Mouse (Mus musculus) erythroid progenitor cell, adult 5-6 weeks (primary cell): ENCODE results near the gene Flvcr2. TPM values are rescaled to one million over a fixed set of nuclear protein-coding genes. Genes with fewer than 3 reads are reported as not detected.

Experiments used
- ATAC-seq: replicated peaks from 2 replicates; pipeline ENCODE4 v1.8.0; 2016; ENCODE audit warnings: moderate number of reproducible peaks, mild to moderate bottlenecking, moderate TSS enrichment, inconsistent platforms; ENCODE audit not compliant: poor library complexity, low FRiP score, severe bottlenecking
- total RNA-seq, 2 experiments: library from RNA; stranded (forward) in 1 of 2; stranded (reverse) in 1 of 2; fragments of 150-400 nt in 1 of 2; fragments of 186-747, 209-891 nt in 1 of 2; gene quantifications; 2 replicates each; pipeline versions ENCODE4 v1.2.3 to v1.2.4; 2015 to 2017; ENCODE audit warnings: low replicate concordance in 2 of 2

The Flvcr2 gene
- total RNA-seq, 2 experiments from 2014 or later, result not detected

- peak; percentile 63 for ATAC-seq
Observed at GRCm38 (mm10) chr12:85729022-85729944, 17.1 kb upstream of the Flvcr2 start.

DNA sequence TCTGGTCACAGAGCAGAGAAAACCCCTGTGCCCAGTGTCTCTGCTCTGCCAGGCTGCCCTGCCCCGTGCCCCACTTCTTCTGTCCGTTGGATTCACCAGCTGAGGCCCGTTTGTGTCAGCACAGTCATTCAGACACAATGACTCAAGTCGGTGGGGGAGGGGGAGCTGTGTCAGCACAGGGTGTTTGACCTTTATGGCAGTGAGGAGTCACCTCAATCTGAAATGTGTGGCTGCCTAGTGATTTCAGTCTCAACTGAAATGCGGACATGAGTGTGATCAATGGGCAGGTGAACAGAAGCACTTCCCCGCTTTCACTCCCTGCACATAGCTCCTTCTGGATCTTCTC is 16.4 kb upstream of the Flvcr2 start:
- no peak for ATAC-seq

- ATAC-seq, result no peak
Observed at GRCm38 (mm10) chr12:85736203-85736602, 10.1 kb upstream of the Flvcr2 start.

GRCm38 (mm10) chr12:85736960-85737359 is 9.4 kb upstream of the Flvcr2 start:
- no peak for ATAC-seq

GRCm38 (mm10) chr12:85746696-85747219 is 419 bp downstream of the Flvcr2 start:
- no peak for ATAC-seq

DNA sequence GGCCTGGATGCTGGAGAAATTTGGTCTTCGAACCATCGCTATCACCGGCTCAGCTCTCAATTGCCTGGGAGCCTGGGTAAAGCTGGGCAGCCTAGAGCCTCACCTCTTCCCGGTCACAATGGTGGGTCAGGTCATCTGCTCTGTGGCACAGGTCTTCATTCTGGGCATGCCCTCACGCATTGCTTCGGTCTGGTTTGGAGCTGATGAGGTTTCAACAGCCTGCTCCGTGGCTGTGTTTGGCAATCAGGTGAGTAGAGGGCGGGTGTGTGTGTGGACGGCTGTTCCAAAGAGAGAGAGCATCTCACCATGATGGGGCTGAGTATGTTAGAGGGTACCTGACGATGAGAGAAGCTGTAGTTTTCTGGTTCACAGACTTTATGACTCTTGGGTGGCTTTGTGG is 1.0 kb downstream of the Flvcr2 start:
- no peak for ATAC-seq

- no peak for ATAC-seq
Observed at GRCm38 (mm10) chr12:85749861-85750260, 3.5 kb downstream of the Flvcr2 start.

- ATAC-seq, result no peak
Observed at GRCm38 (mm10) chr12:85752116-85752515, 5.8 kb downstream of the Flvcr2 start.

DNA sequence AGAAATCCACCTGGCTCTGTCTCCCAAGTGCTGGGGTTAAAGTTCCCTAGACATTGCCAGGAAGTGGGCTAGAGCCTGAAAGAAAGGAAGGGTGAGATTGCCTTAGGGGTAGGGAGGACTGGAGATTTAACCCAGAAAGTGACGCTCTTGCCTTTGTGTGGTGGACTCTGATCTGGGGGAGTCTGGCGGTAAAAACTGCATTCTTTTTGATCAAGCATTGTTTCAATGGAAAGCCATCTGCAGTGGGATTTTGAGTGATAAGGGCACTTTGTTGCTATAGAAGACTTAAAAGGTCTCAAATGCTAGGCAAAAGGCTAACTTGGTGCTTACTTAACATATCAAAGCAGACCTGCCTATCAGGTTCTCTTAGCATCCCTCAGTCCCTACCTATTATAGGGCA is 6.9 kb downstream of the Flvcr2 start:
- ATAC-seq, result no peak

DNA sequence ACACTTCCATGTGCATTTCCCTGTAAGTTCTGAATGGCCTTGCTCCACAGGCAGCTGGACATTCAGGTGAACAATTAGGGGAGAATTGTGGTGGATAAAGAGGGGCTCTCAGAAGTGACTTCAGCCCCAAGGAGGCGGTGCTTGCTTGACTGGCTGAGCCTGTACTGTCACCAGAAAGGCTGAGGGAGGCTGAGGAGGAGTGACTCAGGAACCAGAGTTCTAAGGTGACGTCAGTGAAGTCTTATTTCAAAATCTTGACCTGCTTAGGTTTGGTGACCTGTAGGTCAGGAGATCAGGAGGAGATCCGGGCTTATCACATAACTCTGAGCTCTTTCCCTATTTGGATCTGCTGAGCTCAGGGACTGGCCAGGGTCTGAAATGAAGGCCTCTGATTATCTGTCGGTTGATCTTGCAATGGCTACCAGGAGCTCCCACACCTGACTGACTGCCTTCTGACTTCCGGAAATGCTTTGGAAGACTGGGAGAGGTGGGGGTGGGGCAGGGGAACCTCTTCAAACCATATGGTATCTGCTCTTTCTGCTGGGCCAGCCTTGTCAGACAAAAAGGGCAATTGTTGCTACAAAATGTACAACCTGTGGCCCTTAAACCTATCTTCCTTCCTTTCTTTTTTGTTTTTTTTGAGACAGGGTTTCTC is 8.4 kb downstream of the Flvcr2 start:
- ATAC-seq, result no peak

- ATAC-seq, result no peak
Observed at GRCm38 (mm10) chr12:85756455-85756854, 10.1 kb downstream of the Flvcr2 start.

DNA sequence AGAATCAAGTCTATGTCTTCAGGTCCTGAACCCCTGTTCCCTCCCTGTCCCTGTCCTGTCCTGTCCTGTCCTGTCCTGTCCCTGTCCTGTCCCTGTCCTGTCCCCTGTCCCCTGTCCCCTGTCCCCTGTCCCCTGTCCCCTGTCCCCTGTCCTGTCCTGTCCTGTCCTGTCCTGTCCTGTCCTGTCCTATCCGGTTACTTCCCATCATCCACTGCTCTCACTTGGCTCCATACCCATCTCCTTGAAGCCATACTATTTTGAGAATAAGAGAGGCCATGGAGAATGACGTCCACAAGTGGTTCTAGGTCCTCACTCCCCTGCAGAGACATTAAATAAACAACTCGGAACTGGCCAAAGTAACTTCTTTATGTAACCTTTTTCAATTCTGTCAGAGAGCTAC is 10.7 kb downstream of the Flvcr2 start:
- ATAC-seq, result no peak

GRCm38 (mm10) chr12:85758741-85759140 is 12.4 kb downstream of the Flvcr2 start:
- ATAC-seq, result no peak

DNA sequence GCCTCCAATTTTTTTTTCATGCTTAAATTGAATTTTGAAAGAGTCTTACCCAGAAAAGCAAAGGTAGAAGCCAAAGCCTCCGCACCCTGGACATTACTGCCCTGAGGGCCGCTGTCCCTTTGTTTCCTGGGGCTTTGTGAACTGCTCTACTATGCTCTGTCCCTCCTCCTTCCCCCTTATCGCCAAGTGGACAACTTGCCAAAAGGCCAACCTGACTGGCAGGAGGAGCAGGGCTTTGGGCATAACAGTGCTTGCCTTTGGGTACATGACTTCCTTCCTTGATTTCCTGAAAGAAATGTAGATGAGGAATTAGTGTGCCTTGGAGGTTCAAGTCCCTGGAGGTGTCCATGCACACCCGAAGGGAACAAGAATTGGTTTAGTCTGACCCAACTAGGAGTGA is 15.1 kb downstream of the Flvcr2 start:
- no peak for ATAC-seq

- ATAC-seq, result no peak
Observed at GRCm38 (mm10) chr12:85764686-85765085, 18.3 kb downstream of the Flvcr2 start.

GRCm38 (mm10) chr12:85766287-85766686 is 19.9 kb downstream of the Flvcr2 start:
- no peak for ATAC-seq

DNA sequence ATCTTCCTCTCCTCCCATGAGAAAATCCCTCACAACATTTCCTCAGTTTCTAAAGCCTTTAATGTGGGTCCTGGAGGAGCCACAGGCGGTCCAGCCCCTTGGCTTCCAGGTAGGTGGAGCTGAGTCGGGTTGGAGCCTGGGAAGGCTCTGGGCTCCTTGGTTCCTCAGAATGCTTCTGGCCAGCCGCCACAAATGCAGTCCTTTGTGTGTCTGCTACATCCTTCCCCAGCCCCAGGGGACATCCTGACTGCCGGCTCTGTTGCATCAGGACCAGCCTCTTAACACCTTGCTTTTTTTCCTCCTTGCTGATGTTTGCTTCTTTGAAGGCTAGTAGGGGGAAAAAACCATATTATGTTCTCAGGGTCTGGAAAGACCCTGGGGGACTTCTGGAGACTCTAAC is 21.4 kb downstream of the Flvcr2 start:
- no peak for ATAC-seq

DNA sequence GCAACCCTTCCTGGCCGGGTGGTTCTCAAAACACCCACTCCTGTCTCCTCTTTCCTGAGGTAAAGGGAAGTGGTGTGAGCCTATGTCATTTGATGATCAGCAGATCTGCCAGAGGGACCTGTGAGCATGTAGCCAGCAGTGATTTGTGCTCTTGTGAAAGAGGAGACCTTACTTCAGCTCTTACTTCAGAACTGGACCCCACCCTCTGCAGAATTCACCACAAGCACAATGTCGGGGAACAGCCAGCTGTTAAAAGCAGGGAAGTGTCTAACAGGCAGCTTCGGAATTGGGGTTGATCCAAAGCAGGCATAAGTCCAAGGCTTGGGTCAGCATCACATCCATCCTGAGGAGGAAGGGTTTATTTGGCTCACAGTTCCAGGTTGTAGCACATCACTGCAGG is 25.0 kb downstream of the Flvcr2 start:
- ATAC-seq, result no peak

DNA sequence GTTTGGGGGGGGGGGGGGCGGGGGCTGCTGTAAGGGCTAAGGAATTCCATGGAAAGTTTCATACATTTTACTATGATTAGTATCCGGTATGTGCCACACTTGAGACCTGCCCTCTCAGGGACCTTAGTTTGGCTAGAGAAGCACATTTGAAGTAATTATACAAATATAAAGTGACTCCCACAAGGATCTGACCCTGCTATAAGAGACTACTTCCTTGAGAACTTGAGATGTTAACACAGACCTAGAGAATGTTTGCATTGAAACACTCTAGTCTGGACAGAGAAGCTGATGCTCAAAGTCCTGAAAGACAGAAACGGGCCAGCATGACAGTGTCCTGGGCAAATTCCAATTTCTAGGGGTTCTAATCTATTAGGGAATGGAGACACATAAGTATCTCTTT is 32.6 kb downstream of the Flvcr2 start:
- ATAC-seq, result no peak

GRCm38 (mm10) chr12:85779707-85780106 is 33.4 kb downstream of the Flvcr2 start:
- no peak for ATAC-seq

DNA sequence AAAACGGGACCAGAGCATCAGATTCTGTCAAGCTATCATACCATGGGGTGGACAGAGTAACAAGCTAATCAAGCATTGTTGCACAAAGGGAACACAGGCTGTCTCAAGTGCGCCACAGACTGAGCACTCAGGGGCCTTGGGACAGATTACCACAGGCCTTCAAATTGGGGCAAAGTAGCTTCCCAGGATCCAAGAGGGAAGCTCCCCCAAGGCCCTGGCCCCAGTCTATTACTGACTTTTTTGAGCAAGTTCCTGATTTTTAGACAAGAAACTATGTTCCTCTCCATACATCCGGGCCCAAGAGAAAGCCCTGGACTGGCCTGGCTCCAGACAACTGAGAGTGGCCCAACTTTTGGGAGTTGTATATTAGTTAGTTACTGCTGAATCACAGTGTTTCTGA is 35.3 kb downstream of the Flvcr2 start:
- no peak for ATAC-seq
